Comparison of ENCODE assay signal across 8 mouse cellular contexts in the genomic region with DNA sequence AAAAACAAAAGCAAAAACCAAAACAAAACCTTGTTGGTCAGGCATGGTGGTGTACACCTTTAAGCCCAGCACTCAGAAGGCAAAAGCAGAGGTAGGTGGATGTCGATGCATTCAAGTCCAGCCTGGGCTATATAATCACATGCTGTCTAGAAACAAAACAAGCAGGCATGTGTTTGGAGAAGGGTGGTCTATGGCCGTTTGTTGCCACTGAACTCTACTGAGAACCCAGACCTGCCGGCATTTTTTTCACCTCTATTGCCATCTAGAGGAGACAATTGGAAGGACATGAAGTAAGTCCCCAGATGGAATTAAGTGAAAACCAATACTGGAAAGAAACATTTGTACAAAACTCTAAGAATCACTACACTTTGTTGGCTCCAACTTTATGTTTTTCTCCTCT. TPM values are rescaled to one million over a fixed set of nuclear protein-coding genes. Genes with fewer than 3 reads are reported as not detected.
DNase-seq lines count a peak whose midpoint lies in the region; ATAC-seq lines count a peak whose summit lies in the region.

No protein-coding gene starts in this region.

- H3K27me3 ChIP-seq in midbrain, embryonic 12.5 days: 0 out of 2 replicates have a peak, but pooled peaks cover 4% of the 10 kb centered on the region

- peak; percentile 52 for DNase-seq in adrenal gland, postnatal 14 days
- no peak for DNase-seq in adrenal gland, adult 18-20 months (ENCODE audit: low spot score in 2 of 2)
- DNase-seq in cerebellum, adult 11 months: peak; percentile 17
- peak; percentile 83 for DNase-seq in forelimb bud, embryonic 11.5 days (ENCODE audit: low read depth, low spot score)
- DNase-seq in layer of hippocampus, postnatal 10 days (ENCODE audit: low spot score in 2 of 2): peak; percentile 21 to 39
- DNase-seq in urinary bladder, postnatal 10 days (ENCODE audit: low spot score): no peak

- peak; percentile 77 for ATAC-seq in CD4-positive, CD25-positive, alpha-beta regulatory T cell, adult 4 months
- ATAC-seq in midbrain, embryonic 12.5 days (ENCODE audit: low FRiP score, low read depth): peak; percentile 80

- H3K27ac ChIP-seq in midbrain, embryonic 12.5 days (replicated peaks): no peak overlapping the region

- H3K9ac ChIP-seq in midbrain, embryonic 12.5 days (replicated peaks): no peak overlapping the region

- H3K4me2 ChIP-seq in midbrain, embryonic 12.5 days (replicated peaks): no peak overlapping the region

- H3K4me1 ChIP-seq in midbrain, embryonic 12.5 days: peaks cover 13% of the 10 kb centered on the region; the same call in 1 of the 2 replicates

- H3K4me3 ChIP-seq in midbrain, embryonic 12.5 days: no peak overlapping the region

- WGBS in midbrain, embryonic 12.5 days: under 1% methylated on average over 3 of the region's 3 CpGs

- H3K36me3 ChIP-seq in midbrain, embryonic 12.5 days: no peaks in the 10 kb centered on the region

- H3K9me3 ChIP-seq in midbrain, embryonic 12.5 days: no peaks in the 10 kb centered on the region

RNA-seq across cellular contexts. Expression of gene Agps, which starts 50.9 kb away (rescaled TPM):
- 34.7 and 40.2 TPM in 2 replicates for total RNA-seq in adrenal gland, postnatal 14 days (2021)
- 10 to 100 TPM; 28.4 to 34.1 TPM for total RNA-seq in adrenal gland, adult 18-20 months (2021)
- 10 to 100 TPM; 19.7 to 23.0 TPM for polyA plus RNA-seq in CD4-positive, CD25-positive, alpha-beta regulatory T cell, adult 4 months (2017; shearing (Covaris generic))
- total RNA-seq in layer of hippocampus, postnatal 10 days (2021): 10 to 100 TPM; 58.4 to 58.7 TPM
- polyA plus RNA-seq in midbrain, embryonic 12.5 days (2016; fragmentation: Nextera tagmentation; extraction: Ambion mirVana): 46.3 and 52.9 TPM in 2 replicates

Comparison
In these comparisons a context has a peak if more than half of its experiments do, and no peak if none do; other contexts are left out.
1. DNase-seq: peak in adrenal gland, postnatal 14 days (single experiment), cerebellum, adult 11 months (single experiment), forelimb bud, embryonic 11.5 days (single experiment) and layer of hippocampus, postnatal 10 days (2 of 2); none in adrenal gland, adult 18-20 months (0 of 2) and urinary bladder, postnatal 10 days (single experiment).